Mouse (Mus musculus): ENCODE data around the gene Acly. TPM values are rescaled to one million over a fixed set of nuclear protein-coding genes. Genes with fewer than 3 reads are reported as not detected.

Acly gene
- polyA plus RNA-seq, 1 experiment from 2014 or later = 29.5 TPM

DNA sequence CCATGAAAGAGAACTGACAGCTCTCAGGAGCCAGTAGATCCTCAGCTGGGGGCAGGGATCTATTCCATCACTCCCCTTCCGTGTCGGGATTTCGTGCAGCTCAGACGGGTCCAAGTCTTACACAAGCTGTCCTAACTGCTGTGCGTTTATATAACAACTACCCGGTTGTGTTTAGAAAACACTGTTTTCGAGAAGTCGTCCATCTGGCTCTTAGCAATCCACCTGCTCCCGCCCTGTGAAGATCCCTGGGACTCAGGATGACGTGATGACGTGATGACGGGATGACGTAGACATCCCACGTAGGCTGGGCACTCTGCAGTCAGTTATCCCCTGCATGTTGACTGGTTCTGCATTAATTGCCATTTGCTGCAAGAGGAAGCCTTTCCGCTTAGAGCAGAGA is 36.5 kb upstream of the Acly start:
- H3K9ac ChIP-seq (ENCODE audit: low read depth, low read length) = no peak overlapping the region
- 67% methylated on average over 15 of the region's 15 CpGs for WGBS
- no peaks in the 10 kb centered on the region for H3K9me3 ChIP-seq (ENCODE audit: control insufficient read depth)
- no peaks in the 10 kb centered on the region for H3K27me3 ChIP-seq (replicated peaks; ENCODE audit: control insufficient read depth, insufficient read depth, low read length)
- no peaks in the 10 kb centered on the region for H3K4me1 ChIP-seq (replicated peaks; ENCODE audit: control insufficient read depth, insufficient read depth, low read length)
- no peak overlapping the region for H3K27ac ChIP-seq (ENCODE audit: low read depth, low read length)
- no peak for ATAC-seq
- no peak for TF ChIP-seq CTCF (IDR thresholded peaks at IDR 0.05; ENCODE audit: low read depth)
- H3K36me3 ChIP-seq (ENCODE audit: control insufficient read depth, insufficient read depth) = no peaks in the 10 kb centered on the region
- H3K4me3 ChIP-seq (ENCODE audit: low read depth, low read length) = no peak overlapping the region
- no peak overlapping the region for H3K4me2 ChIP-seq (replicated peaks; ENCODE audit: low read depth)

DNA sequence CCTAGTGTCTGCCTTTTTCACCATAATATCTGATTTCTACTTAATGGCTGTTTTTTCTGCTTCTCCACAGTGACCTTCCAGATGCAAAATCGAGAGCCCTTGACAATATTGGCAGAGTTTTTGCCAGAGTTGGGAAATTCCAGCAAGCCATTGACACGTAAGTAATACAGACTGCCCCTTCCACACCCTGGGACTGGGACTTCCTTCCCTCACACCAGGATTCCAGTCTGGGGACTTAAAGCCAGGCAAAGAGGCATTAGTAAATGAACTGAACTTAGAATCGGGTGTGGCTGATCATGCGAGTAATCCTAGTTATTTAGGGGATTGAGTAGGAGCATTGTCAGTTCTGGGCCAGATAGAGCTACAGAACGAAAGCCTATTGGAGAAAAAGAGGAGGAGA is 33.9 kb upstream of the Acly start:
- Histone ChIP-seq H3K36me3 (ENCODE audit: control insufficient read depth, insufficient read depth) (no peaks in the 10 kb centered on the region), H3K4me3 (ENCODE audit: low read depth, low read length) (no peak overlapping the region), H3K9ac (ENCODE audit: low read depth, low read length) (no peak overlapping the region), H3K4me2 (replicated peaks; ENCODE audit: low read depth) (no peak overlapping the region), H3K4me1 (replicated peaks; ENCODE audit: control insufficient read depth, insufficient read depth, low read length) (no peaks in the 10 kb centered on the region), H3K27me3 (replicated peaks; ENCODE audit: control insufficient read depth, insufficient read depth, low read length) (no peaks in the 10 kb centered on the region), H3K9me3 (ENCODE audit: control insufficient read depth) (no peaks in the 10 kb centered on the region), H3K27ac (ENCODE audit: low read depth, low read length) (no peak overlapping the region)
- no peak for ATAC-seq
- no peak for TF ChIP-seq CTCF (IDR thresholded peaks at IDR 0.05; ENCODE audit: low read depth)
- WGBS = 57% methylated on average over 5 of the region's 5 CpGs

DNA sequence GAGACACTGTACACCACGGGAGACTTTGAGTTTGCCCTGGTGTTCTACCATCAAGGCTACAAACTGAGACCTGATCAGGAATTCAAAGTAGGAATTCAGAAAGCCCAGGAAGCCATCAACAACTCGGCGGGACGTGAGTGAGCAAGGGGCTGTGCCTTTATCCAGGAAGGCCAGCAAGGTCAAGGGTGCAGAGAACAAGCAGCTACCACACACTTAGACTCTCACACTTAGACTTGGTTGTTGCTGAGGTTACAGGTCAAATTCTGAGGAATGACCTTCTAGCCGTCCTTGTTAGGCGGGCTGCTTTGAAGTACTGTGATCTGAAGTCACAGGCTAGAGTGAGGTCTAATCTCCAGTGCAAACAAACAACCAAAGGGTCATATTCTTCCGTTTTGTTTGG is 31.7 kb upstream of the Acly start:
- ATAC-seq = no peak
- no peaks in the 10 kb centered on the region for H3K27me3 ChIP-seq (replicated peaks; ENCODE audit: control insufficient read depth, insufficient read depth, low read length)
- no peaks in the 10 kb centered on the region for H3K4me1 ChIP-seq (replicated peaks; ENCODE audit: control insufficient read depth, insufficient read depth, low read length)
- no peak for TF ChIP-seq CTCF (IDR thresholded peaks at IDR 0.05; ENCODE audit: low read depth)
- no peak overlapping the region for H3K4me3 ChIP-seq (ENCODE audit: low read depth, low read length)
- H3K36me3 ChIP-seq (ENCODE audit: control insufficient read depth, insufficient read depth) = no peaks in the 10 kb centered on the region
- H3K9me3 ChIP-seq (ENCODE audit: control insufficient read depth) = no peaks in the 10 kb centered on the region
- H3K4me2 ChIP-seq (replicated peaks; ENCODE audit: low read depth) = no peak overlapping the region
- WGBS = 54% methylated on average over 7 of the region's 7 CpGs
- no peak overlapping the region for H3K27ac ChIP-seq (ENCODE audit: low read depth, low read length)
- H3K9ac ChIP-seq (ENCODE audit: low read depth, low read length) = no peak overlapping the region

DNA sequence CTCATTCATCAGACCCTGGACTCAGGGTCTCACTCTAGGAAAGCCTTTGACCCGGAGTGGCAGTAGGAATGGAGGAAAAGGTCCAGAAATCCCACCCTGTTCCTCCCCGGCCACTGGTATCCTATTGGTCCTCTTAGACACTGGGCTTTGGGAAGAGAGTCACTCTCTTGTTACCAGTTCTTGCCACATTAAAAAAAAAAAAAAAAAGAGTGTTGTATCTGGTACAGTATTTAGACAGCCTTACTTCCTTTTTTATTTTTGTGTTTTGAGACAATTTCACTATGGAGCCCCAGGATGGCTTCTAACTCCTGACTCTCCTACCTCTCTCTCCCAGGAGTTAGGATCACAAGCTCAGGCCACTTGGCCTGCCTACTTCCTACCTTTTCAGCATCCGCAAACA is 29.8 kb upstream of the Acly start:
- Histone ChIP-seq H3K4me2 (replicated peaks; ENCODE audit: low read depth) (no peak overlapping the region), H3K27ac (ENCODE audit: low read depth, low read length) (no peak overlapping the region), H3K9me3 (ENCODE audit: control insufficient read depth) (no peaks in the 10 kb centered on the region), H3K27me3 (replicated peaks; ENCODE audit: control insufficient read depth, insufficient read depth, low read length) (no peaks in the 10 kb centered on the region), H3K36me3 (ENCODE audit: control insufficient read depth, insufficient read depth) (no peaks in the 10 kb centered on the region), H3K4me3 (ENCODE audit: low read depth, low read length) (no peak overlapping the region), H3K9ac (ENCODE audit: low read depth, low read length) (no peak overlapping the region), H3K4me1 (replicated peaks; ENCODE audit: control insufficient read depth, insufficient read depth, low read length) (no peaks in the 10 kb centered on the region)
- no peak for TF ChIP-seq CTCF (IDR thresholded peaks at IDR 0.05; ENCODE audit: low read depth)
- 68% methylated on average over 3 of the region's 3 CpGs for WGBS
- no peak for ATAC-seq

DNA sequence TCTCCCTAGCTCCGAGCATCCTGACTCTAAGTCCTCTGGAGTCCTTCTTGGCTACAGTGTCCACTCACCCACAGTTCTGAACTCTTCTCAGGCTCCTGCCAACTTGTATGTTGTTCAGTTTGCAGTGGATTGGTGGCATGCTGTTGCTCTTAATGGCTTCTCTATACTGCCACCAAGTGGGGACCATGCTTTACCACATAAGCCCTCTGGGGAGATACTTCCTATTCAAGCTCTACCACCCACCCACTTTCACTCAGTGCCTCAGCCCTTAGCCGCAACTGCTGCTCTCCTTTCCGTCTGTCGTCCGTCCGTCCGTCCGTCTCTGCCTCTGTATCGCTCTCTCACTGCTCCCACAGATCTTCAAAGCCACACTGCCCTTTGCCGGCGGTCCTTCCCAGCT is 27.8 kb upstream of the Acly start:
- 18% methylated on average over 11 of the region's 11 CpGs for WGBS

DNA sequence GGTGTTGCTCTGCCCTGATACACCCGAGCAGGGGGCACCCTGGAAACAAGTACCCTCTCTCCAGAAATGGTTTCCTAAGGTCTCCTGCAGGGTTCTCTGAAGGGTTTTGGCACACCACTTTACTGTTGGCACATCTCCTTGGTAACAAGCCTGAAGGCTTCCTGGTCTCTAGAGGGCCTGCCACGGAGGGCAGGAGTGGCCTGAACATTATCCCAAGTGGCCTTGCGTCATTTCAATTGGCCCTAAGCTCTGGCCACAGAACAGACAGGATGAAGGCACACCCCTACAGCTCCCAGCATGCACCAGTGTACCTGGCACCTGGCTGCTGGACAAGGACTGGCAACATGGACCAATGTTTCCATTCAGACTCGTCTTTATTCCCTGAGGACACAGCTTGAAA is 25.0 kb upstream of the Acly start:
- Histone ChIP-seq H3K4me2 (replicated peaks; ENCODE audit: low read depth) (no peak overlapping the region), H3K36me3 (ENCODE audit: control insufficient read depth, insufficient read depth) (no peaks in the 10 kb centered on the region), H3K27me3 (replicated peaks; ENCODE audit: control insufficient read depth, insufficient read depth, low read length) (no peaks in the 10 kb centered on the region), H3K4me3 (ENCODE audit: low read depth, low read length) (no peak overlapping the region), H3K4me1 (replicated peaks; ENCODE audit: control insufficient read depth, insufficient read depth, low read length) (no peaks in the 10 kb centered on the region), H3K9me3 (ENCODE audit: control insufficient read depth) (no peaks in the 10 kb centered on the region), H3K9ac (ENCODE audit: low read depth, low read length) (no peak overlapping the region), H3K27ac (ENCODE audit: low read depth, low read length) (no peak overlapping the region)
- no peak for TF ChIP-seq CTCF (IDR thresholded peaks at IDR 0.05; ENCODE audit: low read depth)
- ATAC-seq = no peak
- 75% methylated on average over 4 of the region's 4 CpGs for WGBS

More for the DNA sequence above, 27.8 kb upstream of the Acly start:
- H3K27ac ChIP-seq (ENCODE audit: low read depth, low read length) = no peak overlapping the region
- TF ChIP-seq CTCF (IDR thresholded peaks at IDR 0.05; ENCODE audit: low read depth) = peak; percentile 91
- H3K4me3 ChIP-seq (ENCODE audit: low read depth, low read length) = peak overlapping the region; percentile 23; the same call in 1 of the 2 replicates
- peak overlapping the region; percentile 53 for H3K4me2 ChIP-seq (replicated peaks; ENCODE audit: low read depth)
- no peaks in the 10 kb centered on the region for H3K9me3 ChIP-seq (ENCODE audit: control insufficient read depth)
- H3K27me3 ChIP-seq (replicated peaks; ENCODE audit: control insufficient read depth, insufficient read depth, low read length) = no peaks in the 10 kb centered on the region
- peak; percentile 45; the same call in 1 of the 2 replicates for ATAC-seq
- H3K9ac ChIP-seq (ENCODE audit: low read depth, low read length) = peak overlapping the region; percentile 11; the same call in 1 of the 2 replicates
- H3K4me1 ChIP-seq (replicated peaks; ENCODE audit: control insufficient read depth, insufficient read depth, low read length) = no peaks in the 10 kb centered on the region
- no peaks in the 10 kb centered on the region for H3K36me3 ChIP-seq (ENCODE audit: control insufficient read depth, insufficient read depth)

DNA sequence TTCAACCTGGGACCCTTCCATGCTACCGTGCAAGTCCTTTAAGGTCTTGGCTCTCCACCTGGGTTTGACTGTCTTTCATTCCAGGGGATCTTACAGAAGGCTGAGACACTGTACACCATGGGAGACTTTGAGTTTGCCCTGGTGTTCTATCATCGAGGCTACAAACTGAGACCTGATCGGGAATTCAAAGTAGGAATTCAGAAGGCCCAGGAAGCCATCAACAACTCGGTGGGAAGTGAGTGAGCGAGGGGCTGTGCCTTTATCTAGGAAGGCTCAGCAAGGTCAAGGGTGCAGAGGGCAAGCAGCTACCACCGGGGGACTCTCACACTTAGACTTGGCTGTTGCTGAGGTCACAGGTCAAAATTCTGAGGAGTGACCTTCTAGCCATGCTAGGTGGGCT is 22.3 kb upstream of the Acly start:
- H3K27ac ChIP-seq (ENCODE audit: low read depth, low read length) = no peak overlapping the region
- H3K27me3 ChIP-seq (replicated peaks; ENCODE audit: control insufficient read depth, insufficient read depth, low read length) = no peaks in the 10 kb centered on the region
- H3K36me3 ChIP-seq (ENCODE audit: control insufficient read depth, insufficient read depth) = no peaks in the 10 kb centered on the region
- no peak for ATAC-seq
- H3K4me1 ChIP-seq (replicated peaks; ENCODE audit: control insufficient read depth, insufficient read depth, low read length) = 0 out of 2 replicates have a peak, but pooled peaks cover 2% of the 10 kb centered on the region
- H3K9me3 ChIP-seq (ENCODE audit: control insufficient read depth) = no peaks in the 10 kb centered on the region
- no peak overlapping the region for H3K4me3 ChIP-seq (ENCODE audit: low read depth, low read length)
- H3K9ac ChIP-seq (ENCODE audit: low read depth, low read length) = no peak overlapping the region
- 70% methylated on average over 6 of the region's 6 CpGs for WGBS
- TF ChIP-seq CTCF (IDR thresholded peaks at IDR 0.05; ENCODE audit: low read depth) = no peak
- no peak overlapping the region for H3K4me2 ChIP-seq (replicated peaks; ENCODE audit: low read depth)
